Mouse (Mus musculus) embryonic facial prominence, embryonic 11.5 days (tissue): Measurements from ENCODE around the gene Atf3. TPM values are rescaled to one million over a fixed set of nuclear protein-coding genes. Genes with fewer than 3 reads are reported as not detected.
A peak's percentile ranks its signal among the peaks of the same experiment; 100 is the strongest.

ENCODE experiments used
- ATAC-seq: fragments of 200-750 bp; cut with Nextera tagmentation; replicated peaks from 2 replicates; pipeline ENCODE4 v1.8.0; 2017; ENCODE audit warnings: low read depth; ENCODE audit not compliant: insufficient number of reproducible peaks, low FRiP score, low TSS enrichment
- DNase-seq: peaks from one replicate; pipeline ENCODE4 v3.0.0-alpha.2; 2015; ENCODE audit warnings: low spot score
- H3K27ac ChIP-seq: fragments of 300-500 bp; sonication (generic); replicated peaks from 2 replicates; pipeline ENCODE4 v1.5.1; 2014; ENCODE audit warnings: mild to moderate bottlenecking, low read depth, low read length, control low read depth
- H3K27me3 ChIP-seq: fragments of 300-500 bp; sonication (generic); 2 replicates; pipeline ENCODE4 v1.6.1; 2014; ENCODE audit warnings: mild to moderate bottlenecking, low read length, moderate library complexity, mixed read lengths; ENCODE audit not compliant: control insufficient read depth, insufficient read depth
- H3K36me3 ChIP-seq: fragments of 300-500 bp; sonication (generic); replicated peaks from 2 replicates; pipeline ENCODE4 v1.6.1; 2014; ENCODE audit warnings: low read depth, mild to moderate bottlenecking, low read length, moderate library complexity, mixed read lengths; ENCODE audit not compliant: control insufficient read depth, insufficient read depth
- H3K4me1 ChIP-seq: fragments of 300-500 bp; sonication (generic); 2 replicates; pipeline ENCODE4 v1.6.1; 2014; ENCODE audit warnings: low read length, mixed read lengths; ENCODE audit not compliant: control insufficient read depth, insufficient read depth
- H3K4me2 ChIP-seq: fragments of 300-500 bp; sonication (generic); 2 replicates; pipeline ENCODE4 v1.6.1; 2014; ENCODE audit warnings: low read depth, mild to moderate bottlenecking, control low read depth, low read length, moderate library complexity
- H3K4me3 ChIP-seq: fragments of 300-500 bp; sonication (generic); 2 replicates; pipeline ENCODE4 v1.5.1; 2014; ENCODE audit warnings: low read depth, low read length, control low read depth
- H3K9ac ChIP-seq: fragments of 300-500 bp; sonication (generic); replicated peaks from 2 replicates; pipeline ENCODE4 v1.6.1; 2014; ENCODE audit warnings: mild to moderate bottlenecking, control low read depth, low read length
- H3K9me3 ChIP-seq: fragments of 300-500 bp; sonication (generic); replicated peaks from 2 replicates; pipeline ENCODE4 v1.6.1; 2016; ENCODE audit warnings: mild to moderate bottlenecking, low read length, inconsistent platforms, mixed read lengths; ENCODE audit not compliant: control insufficient read depth
- WGBS: fragments of 180-500 bp; shearing (Covaris S2); extraction: QIAGEN DNeasy Blood & Tissue Kit; methylation state at CpG from one replicate; pipeline ENCODE4 v1.1.7; 2014; 5-methylcytosine and 5-hydroxymethylcytosine counted together
- polyA plus RNA-seq: library from polyadenylated mRNA; unstranded; fragments of >200 nt; fragmentation: Nextera tagmentation; extraction: Ambion mirVana; gene quantifications from 2 replicates; pipeline ENCODE4 v1.2.1, GENCODE M21; 2014

Atf3 gene
- polyA plus RNA-seq, 1 experiment from 2014 or later = 2.1 TPM

DNA sequence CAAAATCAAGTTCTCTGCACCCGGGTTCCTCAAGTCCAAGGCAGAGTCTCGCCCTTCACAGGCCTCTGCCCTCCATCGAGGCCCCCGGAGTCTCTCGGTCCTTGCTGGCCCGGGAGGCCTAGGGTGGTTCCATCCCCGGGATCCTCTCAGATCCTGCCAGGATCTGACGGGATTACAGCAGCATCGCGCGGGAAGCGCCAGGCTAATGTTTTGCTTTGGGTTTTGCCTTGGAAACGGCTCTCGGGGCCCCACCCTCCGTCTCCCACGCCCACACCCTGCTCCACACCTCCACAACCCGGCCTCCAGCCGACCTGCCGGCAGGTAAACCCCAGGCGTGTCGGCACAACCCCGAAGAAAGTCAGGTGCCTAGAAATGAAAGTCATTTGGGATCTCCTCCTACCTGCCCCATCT, 33.0 kb downstream of the Atf3 start:
- Histone ChIP-seq H3K36me3 (no peaks in the 10 kb centered on the region), H3K4me1 (peaks cover 5% of the 10 kb centered on the region), H3K9me3 (no peaks in the 10 kb centered on the region), H3K4me3 (peak overlapping the region; percentile 16), H3K9ac (no peak overlapping the region), H3K27ac (no peak overlapping the region), H3K27me3 (peaks cover 20% of the 10 kb centered on the region), H3K4me2 (peak overlapping the region; percentile 21)
- ATAC-seq (no peak), DNase-seq (peak; percentile 27)
- WGBS = under 1% methylated on average over 22 of the region's 22 CpGs

DNA sequence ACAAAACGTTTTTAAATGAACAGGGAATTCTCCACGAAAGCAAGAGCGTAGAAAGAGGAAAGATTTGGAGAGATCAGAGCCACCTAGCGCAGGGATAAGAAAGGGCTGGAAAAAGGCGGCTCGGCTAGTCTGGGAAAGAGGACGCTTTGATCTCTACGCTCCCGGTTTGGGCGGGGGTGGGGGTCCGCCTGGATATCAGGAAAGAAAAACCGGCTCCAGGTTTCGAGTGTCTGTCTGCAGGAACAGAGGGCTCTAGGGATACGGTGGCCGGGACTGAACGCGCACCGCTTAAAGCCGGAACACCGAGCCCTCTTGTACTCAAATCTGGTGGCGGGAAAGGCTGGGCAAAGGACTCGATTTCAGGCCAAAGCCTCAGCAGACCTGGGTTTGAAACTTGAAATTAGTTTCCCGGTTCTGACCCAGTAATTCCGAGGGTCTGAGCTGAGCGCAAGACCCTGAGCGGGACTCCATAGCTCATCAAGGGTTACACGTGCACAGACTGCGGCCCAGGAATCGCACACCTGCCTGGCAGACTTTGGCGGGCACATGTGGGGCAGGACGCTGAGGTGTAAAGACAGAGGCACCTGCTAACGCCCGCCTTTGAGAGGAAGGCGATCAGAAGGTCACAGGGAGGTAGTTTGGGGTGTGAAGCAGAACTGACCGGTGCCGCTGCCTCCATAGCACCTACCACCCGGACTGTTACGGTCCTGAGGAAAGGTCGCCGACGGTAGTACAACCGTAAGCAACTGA, 33.6 kb downstream of the Atf3 start:
- no peaks in the 10 kb centered on the region for H3K9me3 ChIP-seq
- ATAC-seq = no peak
- no peaks in the 10 kb centered on the region for H3K36me3 ChIP-seq
- peaks cover 5% of the 10 kb centered on the region for H3K4me1 ChIP-seq
- H3K27ac ChIP-seq = no peak overlapping the region
- H3K9ac ChIP-seq = no peak overlapping the region
- WGBS = 2% methylated on average over 42 of the region's 42 CpGs
- H3K27me3 ChIP-seq = peaks cover 20% of the 10 kb centered on the region
- peak overlapping the region; percentile 46 for H3K4me3 ChIP-seq
- peak; percentile 71 for DNase-seq
- H3K4me2 ChIP-seq = peak overlapping the region; percentile 96

DNA sequence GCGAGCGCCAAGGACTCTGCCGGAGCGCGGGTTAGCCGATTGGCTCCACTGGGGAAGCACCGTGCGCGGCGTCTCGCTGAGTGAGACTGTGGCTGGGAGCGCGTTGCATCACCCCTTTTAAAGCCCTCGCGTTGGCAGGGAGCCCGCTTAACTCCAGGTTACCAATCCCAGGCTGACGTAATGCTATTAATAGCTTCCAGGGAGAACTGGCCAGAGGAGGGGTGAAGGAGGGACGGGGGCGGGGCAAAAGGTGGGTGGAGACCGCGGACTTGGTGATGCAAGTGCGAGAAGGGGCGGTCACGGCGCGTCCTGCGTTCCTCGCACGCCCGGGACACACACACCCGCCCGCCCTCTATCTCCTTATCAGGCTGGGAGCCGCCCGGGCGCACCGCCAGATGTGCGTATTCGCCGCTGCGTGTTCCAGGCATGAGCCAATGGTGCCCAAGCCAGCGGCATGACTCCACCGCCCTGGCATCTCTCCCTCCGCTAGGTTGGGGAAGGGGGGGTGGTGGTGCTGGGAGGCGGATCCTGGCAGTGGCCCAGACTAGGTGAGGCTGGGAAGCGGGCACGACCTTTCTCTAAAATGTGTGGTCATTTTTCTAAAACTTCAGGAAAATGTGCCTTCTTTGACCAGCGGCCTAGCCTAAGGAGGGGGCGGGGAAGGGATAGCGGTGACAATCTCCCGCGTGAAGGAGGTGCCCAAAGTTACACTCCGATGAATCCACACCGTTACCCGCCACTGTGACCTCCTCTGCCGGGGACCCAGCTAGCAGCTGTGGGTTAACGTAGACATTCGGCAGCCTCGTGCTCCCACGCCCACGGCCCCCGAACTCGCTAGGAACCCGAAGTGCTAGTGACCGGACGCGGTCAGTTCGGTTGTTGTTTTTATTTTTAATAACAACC, 34.4 kb downstream of the Atf3 start:
- Histone ChIP-seq H3K4me2 (peak overlapping the region; percentile 96), H3K27me3 (peaks cover 20% of the 10 kb centered on the region), H3K4me1 (peaks cover 5% of the 10 kb centered on the region), H3K9me3 (no peaks in the 10 kb centered on the region), H3K27ac (no peak overlapping the region), H3K9ac (peak overlapping the region; percentile 23), H3K36me3 (no peaks in the 10 kb centered on the region), H3K4me3 (peak overlapping the region; percentile 46)
- peak; percentile 77 for ATAC-seq
- DNase-seq = peak; percentile 87
- under 1% methylated on average over 64 of the region's 67 CpGs for WGBS

DNA sequence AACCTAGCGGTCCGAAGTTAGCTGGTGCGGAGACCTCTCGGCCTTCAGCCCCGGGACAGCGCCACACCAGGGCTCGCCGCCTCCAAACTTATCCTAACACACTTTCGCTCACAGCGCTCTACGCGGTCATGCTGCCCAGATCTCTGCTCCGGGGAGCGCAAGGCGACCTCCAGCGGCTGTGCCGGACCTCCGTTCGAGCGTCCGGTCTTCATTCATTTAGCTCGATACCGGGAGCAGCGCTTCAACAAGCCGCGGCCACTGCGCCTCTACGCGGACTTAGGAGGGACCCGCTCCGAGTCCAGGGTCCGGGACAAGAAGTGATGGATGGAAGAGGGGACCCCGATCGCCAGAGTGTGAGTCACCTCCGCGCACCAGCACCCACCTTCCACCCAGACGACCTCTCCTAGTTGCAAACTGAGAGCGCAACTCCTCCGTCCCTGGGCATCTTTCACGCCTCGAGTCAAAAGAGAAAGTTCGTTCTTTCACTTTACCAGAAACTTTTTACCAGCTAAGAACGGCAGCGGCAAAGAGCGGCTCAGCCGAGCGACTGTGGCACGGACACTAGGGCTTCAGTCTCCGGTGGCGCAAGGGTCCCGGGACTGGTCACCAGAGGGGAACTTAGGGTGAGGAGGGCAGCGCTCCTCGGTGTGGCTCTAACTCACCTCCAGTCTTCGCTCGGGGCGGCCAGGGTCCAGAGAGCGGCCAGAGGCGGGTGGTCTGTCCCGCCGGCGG, 35.2 kb downstream of the Atf3 start:
- peak overlapping the region; percentile 23 for H3K9ac ChIP-seq
- under 1% methylated on average over 61 of the region's 61 CpGs for WGBS
- H3K27me3 ChIP-seq = peaks cover 20% of the 10 kb centered on the region
- no peaks in the 10 kb centered on the region for H3K36me3 ChIP-seq
- peak; percentile 53; the same call in 1 of the 2 replicates for ATAC-seq
- peaks cover 5% of the 10 kb centered on the region for H3K4me1 ChIP-seq
- DNase-seq = peak; percentile 63
- no peak overlapping the region for H3K27ac ChIP-seq
- H3K4me3 ChIP-seq = peak overlapping the region; percentile 46
- no peaks in the 10 kb centered on the region for H3K9me3 ChIP-seq
- peak overlapping the region; percentile 96 for H3K4me2 ChIP-seq

DNA sequence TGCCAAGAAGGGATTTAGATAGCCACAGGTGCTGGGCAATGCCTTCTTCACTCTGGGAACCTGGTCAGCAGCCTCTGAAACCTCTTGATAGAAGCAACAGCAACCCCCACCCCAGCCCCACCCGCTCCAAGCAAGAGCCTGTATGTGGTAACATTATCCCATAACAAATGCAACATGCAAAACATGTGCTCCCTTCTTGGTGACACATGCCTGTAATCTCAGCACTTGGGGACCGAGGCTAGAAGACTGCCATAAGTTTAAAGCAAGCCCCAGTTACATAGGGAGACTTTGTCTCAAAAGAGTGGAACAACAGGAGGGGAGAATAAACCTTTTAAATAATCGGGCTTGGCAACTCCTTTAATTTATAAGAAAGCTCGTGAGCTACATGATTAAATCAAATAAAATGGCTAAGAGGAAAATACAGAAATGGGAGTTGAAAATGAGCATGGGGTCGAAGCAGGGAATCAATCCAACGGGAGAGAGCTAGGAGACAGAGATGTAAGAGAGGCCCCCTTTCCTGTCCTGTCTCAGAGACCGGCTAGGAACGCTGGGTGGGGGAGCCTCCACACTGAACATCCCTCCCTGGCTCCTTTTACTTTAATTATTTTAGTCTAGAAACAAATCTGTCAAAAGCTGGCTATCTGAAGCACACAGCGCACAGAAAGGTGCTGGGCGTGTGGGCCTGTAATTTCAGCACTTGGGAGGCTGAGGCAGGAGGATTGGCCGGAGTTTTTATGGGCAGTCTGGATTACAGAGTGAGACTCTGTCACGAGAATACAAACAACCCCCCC, 36.2 kb downstream of the Atf3 start:
- ATAC-seq (no peak), DNase-seq (no peak)
- H3K4me3 ChIP-seq = no peak overlapping the region; the same call in 1 of the 2 replicates
- H3K27me3 ChIP-seq = peaks cover 15% of the 10 kb centered on the region
- 49% methylated on average over 12 of the region's 12 CpGs for WGBS
- H3K9me3 ChIP-seq = no peaks in the 10 kb centered on the region
- H3K9ac ChIP-seq = no peak overlapping the region
- no peaks in the 10 kb centered on the region for H3K36me3 ChIP-seq
- H3K4me2 ChIP-seq = peak overlapping the region; percentile 96
- peaks cover 5% of the 10 kb centered on the region for H3K4me1 ChIP-seq
- no peak overlapping the region for H3K27ac ChIP-seq

DNA sequence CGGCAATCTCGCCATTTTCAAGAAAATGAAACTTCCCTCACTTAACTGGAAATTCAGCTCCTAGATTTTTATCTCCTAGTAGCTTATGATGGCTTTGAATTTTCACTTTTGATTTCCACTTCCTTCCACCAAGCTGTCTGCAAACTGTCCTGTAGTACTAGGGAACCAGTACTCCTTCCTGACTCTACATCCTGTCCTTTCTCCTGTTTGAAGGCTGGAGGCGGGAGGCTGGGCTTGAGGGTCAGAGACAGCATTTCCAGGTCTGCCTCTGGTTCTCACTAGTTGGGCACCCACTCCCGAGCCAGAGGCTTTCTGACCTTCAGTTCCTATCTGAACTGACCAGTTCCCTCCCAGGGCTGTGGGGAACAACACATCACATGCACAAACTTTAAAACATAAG, 37.4 kb downstream of the Atf3 start:
- Histone ChIP-seq H3K9me3 (no peaks in the 10 kb centered on the region), H3K4me1 (peaks cover 5% of the 10 kb centered on the region), H3K27ac (no peak overlapping the region), H3K9ac (no peak overlapping the region), H3K4me2 (no peak overlapping the region), H3K27me3 (peaks cover 15% of the 10 kb centered on the region), H3K36me3 (no peaks in the 10 kb centered on the region), H3K4me3 (no peak overlapping the region)
- DNase-seq = no peak
- 65% methylated on average over 4 of the region's 4 CpGs for WGBS
- ATAC-seq = no peak

DNA sequence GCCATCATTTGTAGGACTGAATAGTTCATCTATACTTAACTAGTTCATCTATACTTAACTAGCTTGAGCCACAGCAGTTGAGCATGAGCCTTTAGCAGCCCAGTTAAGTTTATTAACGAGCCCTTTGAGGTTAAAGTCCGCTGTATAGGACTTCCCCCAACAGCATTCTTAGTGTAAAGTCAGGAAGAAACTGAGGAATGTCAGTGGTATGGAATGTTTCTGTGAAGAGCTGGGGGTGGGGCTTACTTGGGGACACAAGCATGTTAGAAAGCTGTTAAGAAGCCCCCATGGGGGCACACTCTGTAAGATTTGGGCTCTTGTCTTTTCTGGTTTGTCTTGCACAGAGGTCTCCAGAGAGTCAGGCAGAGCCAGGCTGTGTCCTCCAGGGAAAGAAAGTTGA, 38.0 kb downstream of the Atf3 start:
- no peak overlapping the region for H3K4me2 ChIP-seq
- WGBS = 24% methylated on average over 2 of the region's 2 CpGs
- H3K9me3 ChIP-seq = no peaks in the 10 kb centered on the region
- ATAC-seq = no peak
- no peak overlapping the region for H3K27ac ChIP-seq
- peaks cover 13% of the 10 kb centered on the region for H3K27me3 ChIP-seq
- H3K36me3 ChIP-seq = no peaks in the 10 kb centered on the region
- no peak overlapping the region for H3K9ac ChIP-seq
- H3K4me1 ChIP-seq = peaks cover 5% of the 10 kb centered on the region
- DNase-seq = no peak
- no peak overlapping the region for H3K4me3 ChIP-seq
